Mouse (Mus musculus) adrenal gland, postnatal 36 days (tissue): ENCODE results near the gene Fmnl1. TPM values are rescaled to one million over a fixed set of nuclear protein-coding genes. Genes with fewer than 3 reads are reported as not detected.
A peak's percentile ranks its signal among the peaks of the same experiment; 100 is the strongest.
"Not testable (repeated sequence)": the region's sequence is repeated elsewhere in the genome, so short reads cannot be mapped to it uniquely, and the experiment has no call there.

Experiments used
- DNase-seq, 2 experiments: peaks; one replicate each; pipeline ENCODE4 v3.0.0; 2021; ENCODE audit warnings: mixed read lengths in 1 of 2
- total RNA-seq, 2 experiments: library from RNA; stranded (reverse); gene quantifications; 2 replicates each; pipeline ENCODE4 v1.2.3; 2021

The Fmnl1 gene
- total RNA-seq, 2 experiments from 2014 or later, result 16.4 to 17.3 TPM

GRCm38 (mm10) chr11:103222718-103223117 is 51.8 kb downstream of the Fmnl1 start:
- not testable (repeated sequence) for DNase-seq

GRCm38 (mm10) chr11:103223444-103223843 is 52.5 kb downstream of the Fmnl1 start:
- peak in 1 of 2 experiments; percentile 33 for DNase-seq

GRCm38 (mm10) chr11:103223951-103224456 is 53.1 kb downstream of the Fmnl1 start:
- no peak for DNase-seq

GRCm38 (mm10) chr11:103229608-103230007 is 58.7 kb downstream of the Fmnl1 start:
- no peak for DNase-seq

GRCm38 (mm10) chr11:103230626-103231025 is 59.7 kb downstream of the Fmnl1 start:
- no peak for DNase-seq

- DNase-seq, result no peak
Observed at GRCm38 (mm10) chr11:103231367-103231766, 60.5 kb downstream of the Fmnl1 start.

- peak; percentile 88 to 92 for DNase-seq
Observed at GRCm38 (mm10) chr11:103232966-103233365, 62.1 kb downstream of the Fmnl1 start.

- DNase-seq, result no peak
Observed at GRCm38 (mm10) chr11:103234447-103234846, 63.5 kb downstream of the Fmnl1 start.

GRCm38 (mm10) chr11:103235702-103236101 is 64.8 kb downstream of the Fmnl1 start:
- DNase-seq, result no peak

GRCm38 (mm10) chr11:103236431-103236830 is 65.5 kb downstream of the Fmnl1 start:
- no peak for DNase-seq

- no peak for DNase-seq
Observed at GRCm38 (mm10) chr11:103236903-103237302, 66.0 kb downstream of the Fmnl1 start.

- no peak for DNase-seq
Observed at GRCm38 (mm10) chr11:103237757-103238156, 66.8 kb downstream of the Fmnl1 start.

- DNase-seq, result peak; percentile 48 to 58
Observed at GRCm38 (mm10) chr11:103240740-103241139, 69.8 kb downstream of the Fmnl1 start.

GRCm38 (mm10) chr11:103244856-103245255 is 73.9 kb downstream of the Fmnl1 start:
- no peak for DNase-seq

- DNase-seq, result peak; percentile 77 to 78
Observed at GRCm38 (mm10) chr11:103246081-103246730, 75.3 kb downstream of the Fmnl1 start.

GRCm38 (mm10) chr11:103246731-103247290 is 75.9 kb downstream of the Fmnl1 start:
- DNase-seq, result peak in 1 of 2 experiments; percentile 49

- peak; percentile 73 to 87 for DNase-seq
Observed at GRCm38 (mm10) chr11:103247504-103248177, 76.7 kb downstream of the Fmnl1 start.

Other genes with a start within 250 kb of the Fmnl1 start
- 1 to 10 TPM; 1.8 to 2.1 TPM for gene Kif18b, start 246.0 kb upstream of the Fmnl1 start, total RNA-seq
- gene C1ql1, start 224.4 kb upstream of the Fmnl1 start, total RNA-seq, result 10 to 100 TPM; 32.8 to 40.4 TPM
- 100 to 1,000 TPM; 100 to 114 TPM for gene Nmt1, start 142.9 kb upstream of the Fmnl1 start, total RNA-seq
- 10 to 100 TPM; 65.4 to 66.8 TPM for gene Dcakd, start 142.8 kb upstream of the Fmnl1 start, total RNA-seq
- gene Plcd3, start 69.4 kb upstream of the Fmnl1 start, total RNA-seq, result 10 to 100 TPM; 10.1 to 11.1 TPM
- gene Acbd4, start 69.4 kb upstream of the Fmnl1 start, total RNA-seq, result 100 to 1,000 TPM; 118 to 127 TPM
- 10 to 100 TPM; 68.8 to 72.2 TPM for gene Hexim1, start 54.9 kb upstream of the Fmnl1 start, total RNA-seq
- 1 to 10 TPM; 3.5 to 5.9 TPM for gene Hexim2, start 38.7 kb upstream of the Fmnl1 start, total RNA-seq
- gene 1700023F06Rik, start 37.5 kb downstream of the Fmnl1 start, total RNA-seq, result not detected
- gene Spata32, start 47.3 kb downstream of the Fmnl1 start, total RNA-seq, result not detected
- 1 to 10 TPM; 4.7 to 7.7 TPM for gene Map3k14, start 96.4 kb downstream of the Fmnl1 start, total RNA-seq
- 10 to 100 TPM; 10.1 to 16.3 TPM for gene Arhgap27, start 192.6 kb downstream of the Fmnl1 start, total RNA-seq
- gene Plekhm1, start 241.6 kb downstream of the Fmnl1 start, total RNA-seq, result 10 to 100 TPM; 20.1 to 21.5 TPM